Mouse (Mus musculus) heart, postnatal 36 days (tissue): ENCODE results near the gene Nmur1. TPM values are rescaled to one million over a fixed set of nuclear protein-coding genes. Genes with fewer than 3 reads are reported as not detected.

Experiments
- DNase-seq, 2 experiments: peaks; one replicate each; pipeline ENCODE4 v3.0.0; 2021 to 2022
- intact Hi-C: fragments of 180-260 bp; cut with DNase I; formaldehyde crosslinking; loops from one replicate; pipeline ENCODE4 v1.15.1; 2025
- total RNA-seq, 2 experiments: library from RNA; stranded (reverse); gene quantifications; 2 replicates each; pipeline ENCODE4 v1.2.3; 2021

Gene Nmur1
- total RNA-seq, 2 experiments from 2014 or later = not detected

GRCm38 (mm10) chr1:86371997-86372396 lies 54.0 kb downstream of the Nmur1 start:
- intact Hi-C loops = loop anchor here (2.0 kb wide), 2 partner anchors 43 to 57 kb away; no protein-coding TSS in a partner anchor
- DNase-seq = peak; percentile 51 to 64

GRCm38 (mm10) chr1:86368086-86368485 lies 57.9 kb downstream of the Nmur1 start:
- no peak for DNase-seq
- intact Hi-C loops = no loop called here

DNA sequence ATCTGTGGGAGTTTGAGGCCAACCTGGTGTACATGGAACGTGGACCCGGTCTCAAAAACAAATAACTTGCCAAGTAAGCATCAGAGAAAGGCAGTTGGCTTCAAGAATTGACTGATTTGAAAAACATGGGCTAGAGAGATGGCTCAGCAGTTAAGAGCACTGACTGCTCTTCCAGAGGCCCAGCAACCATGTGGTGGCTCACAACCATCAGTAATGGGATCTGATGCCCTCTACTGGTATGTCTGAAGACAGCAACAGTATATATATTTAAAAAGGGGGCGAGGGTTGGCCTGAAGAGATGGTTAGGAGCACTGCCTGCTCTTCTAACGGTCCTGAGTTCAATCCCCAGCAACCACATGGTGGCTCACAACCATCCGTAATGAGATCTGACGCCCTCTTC lies 62.4 kb downstream of the Nmur1 start:
- DNase-seq = no peak
- intact Hi-C loops = loop anchor here (5.0 kb wide), 1 partner anchor 169 kb away; no protein-coding TSS in a partner anchor

DNA sequence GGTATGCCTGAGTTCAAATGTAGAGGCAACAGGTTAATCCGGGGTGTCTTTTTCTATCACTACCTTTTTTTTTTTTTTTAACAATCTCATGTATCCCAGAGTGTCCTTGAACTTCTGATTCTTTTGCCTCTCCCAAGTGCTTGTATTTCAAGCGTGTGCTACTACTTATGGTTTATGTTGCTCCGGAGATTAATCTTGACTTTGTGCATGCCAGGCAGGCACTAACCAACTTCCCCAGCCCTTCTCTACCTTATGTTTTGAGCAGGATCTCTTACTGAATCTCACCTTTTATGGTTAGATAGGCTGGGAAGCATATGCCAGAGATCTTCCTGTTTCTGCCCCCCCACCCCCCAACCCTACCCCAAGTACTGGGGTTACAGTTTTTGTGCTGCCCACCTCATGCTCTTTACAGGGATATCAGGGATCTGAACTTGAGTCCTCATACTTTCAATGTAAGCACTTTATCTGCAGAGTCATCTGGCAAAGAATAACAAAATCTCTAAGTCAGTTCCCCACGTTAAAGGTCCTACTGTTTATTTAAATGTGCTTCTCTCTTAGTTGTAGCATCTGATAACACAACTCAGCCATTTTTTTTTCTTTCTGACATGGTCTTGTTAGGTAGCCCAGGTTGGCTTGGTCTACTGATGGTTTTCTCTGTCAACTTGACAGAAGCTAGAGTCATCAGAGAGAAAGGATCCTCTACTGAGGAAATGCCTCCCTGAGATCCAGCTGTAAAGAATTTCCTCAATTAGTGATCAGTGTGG lies 64.0 kb downstream of the Nmur1 start:
- intact Hi-C loops = loop anchor here (5.0 kb wide), 1 partner anchor 170 kb away; no protein-coding TSS in a partner anchor
- no peak for DNase-seq

- no peak for DNase-seq
- intact Hi-C loops = loop anchor here (5.0 kb wide), 1 partner anchor 172 kb away; no protein-coding TSS in a partner anchor
These were observed 65.6 kb downstream of the Nmur1 start for GRCm38 (mm10) chr1:86360441-86360840.

DNA sequence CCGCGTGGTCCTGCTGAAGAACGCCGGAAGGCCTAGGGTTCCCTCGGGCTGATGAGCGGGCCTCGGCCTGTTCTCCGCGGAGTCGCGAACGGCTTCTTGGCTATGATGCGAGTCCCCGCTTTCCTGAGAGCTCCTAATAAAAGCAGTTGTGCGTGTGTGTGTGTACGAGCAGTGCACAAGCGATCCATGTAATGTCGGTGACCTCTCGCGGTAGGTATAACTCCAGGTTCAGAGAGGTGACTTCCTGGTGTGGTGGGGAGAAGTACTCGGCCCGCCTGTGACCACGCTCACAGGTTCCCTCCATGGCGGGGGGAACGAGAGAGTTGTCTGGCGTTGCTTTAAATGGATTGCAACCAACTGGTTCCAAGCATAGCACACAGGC lies 66.2 kb downstream of the Nmur1 start:
- intact Hi-C loops = loop anchor here (5.0 kb wide), 1 partner anchor 173 kb away; no protein-coding TSS in a partner anchor
- no peak for DNase-seq

- intact Hi-C loops = no loop called here
- DNase-seq = peak; percentile 92 to 94
These were observed 66.9 kb downstream of the Nmur1 start, which contains the start of gene Ncl for GRCm38 (mm10) chr1:86358906-86359797. Gene Ncl (minus strand): TSS chr1:86359400.

GRCm38 (mm10) chr1:86358229-86358905 lies 67.7 kb downstream of the Nmur1 start:
- intact Hi-C loops = no loop called here

DNA sequence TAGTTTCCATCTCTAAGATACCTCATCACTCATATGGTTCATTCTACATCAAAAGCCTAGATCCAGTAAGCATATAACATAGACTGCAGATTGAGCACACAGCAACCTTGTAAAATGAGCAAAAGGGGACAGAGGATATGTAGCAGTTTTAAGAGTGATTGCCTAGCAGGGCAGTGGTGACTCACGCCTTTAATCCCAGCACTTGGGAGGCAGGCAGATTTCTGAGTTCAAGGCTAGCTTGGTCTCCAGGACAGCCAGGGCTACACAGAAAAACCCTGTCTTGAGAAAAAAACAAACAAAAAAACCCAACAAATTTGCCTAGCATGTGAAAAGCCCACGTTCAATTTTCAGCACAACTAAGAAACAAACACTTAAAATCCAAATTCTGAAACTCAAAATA lies 71.8 kb downstream of the Nmur1 start:
- intact Hi-C loops = no loop called here
- no peak for DNase-seq

More at GRCm38 (mm10) chr1:86358229-86358905, 67.7 kb downstream of the Nmur1 start:
- DNase-seq = no peak

GRCm38 (mm10) chr1:86350576-86350975 lies 75.5 kb downstream of the Nmur1 start:
- no peak for DNase-seq
- intact Hi-C loops = no loop called here

DNA sequence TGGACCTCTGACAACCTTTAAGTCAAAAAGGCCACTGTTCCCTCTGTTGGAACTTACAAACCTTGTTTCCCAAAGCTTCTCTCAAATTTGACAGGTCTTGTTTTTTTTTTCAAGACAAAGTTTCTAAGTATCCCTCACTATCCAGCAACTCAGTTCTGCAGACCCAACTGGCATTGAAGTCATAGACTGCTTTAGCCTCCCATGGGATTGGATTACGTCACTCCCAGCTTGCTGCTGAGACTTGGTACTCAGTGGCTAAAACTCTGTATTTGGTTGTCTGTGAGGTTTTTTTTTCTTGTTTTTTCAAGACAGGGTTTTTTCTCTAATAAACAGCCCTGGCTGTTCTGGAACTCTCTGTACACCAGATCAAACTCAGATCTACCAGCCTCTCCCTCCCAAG lies 76.3 kb downstream of the Nmur1 start:
- intact Hi-C loops = no loop called here
- no peak for DNase-seq

DNA sequence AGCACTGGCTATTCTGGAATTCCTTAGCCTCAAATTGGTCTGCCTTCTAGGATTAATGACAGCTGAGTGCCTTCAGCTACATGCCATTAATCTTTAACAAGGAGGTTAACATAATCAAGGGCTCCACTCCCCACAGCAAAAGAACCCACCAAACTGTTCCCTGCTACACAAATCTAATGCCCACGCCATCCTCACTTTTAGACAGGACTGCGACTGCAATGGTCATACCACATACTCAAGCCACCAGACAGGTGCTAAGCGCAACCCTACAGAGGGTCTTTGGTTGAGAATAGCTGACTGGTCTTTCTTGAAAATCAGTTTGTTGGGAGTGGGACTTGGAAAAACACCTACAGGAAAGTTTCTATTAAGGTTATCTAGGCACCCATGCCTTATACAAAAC lies 76.8 kb downstream of the Nmur1 start:
- no peak for DNase-seq

GRCm38 (mm10) chr1:86348801-86349200 lies 77.2 kb downstream of the Nmur1 start:
- no peak for DNase-seq
- intact Hi-C loops = no loop called here

More for the DNA sequence above, 76.8 kb downstream of the Nmur1 start:
- intact Hi-C loops = no loop called here

DNA sequence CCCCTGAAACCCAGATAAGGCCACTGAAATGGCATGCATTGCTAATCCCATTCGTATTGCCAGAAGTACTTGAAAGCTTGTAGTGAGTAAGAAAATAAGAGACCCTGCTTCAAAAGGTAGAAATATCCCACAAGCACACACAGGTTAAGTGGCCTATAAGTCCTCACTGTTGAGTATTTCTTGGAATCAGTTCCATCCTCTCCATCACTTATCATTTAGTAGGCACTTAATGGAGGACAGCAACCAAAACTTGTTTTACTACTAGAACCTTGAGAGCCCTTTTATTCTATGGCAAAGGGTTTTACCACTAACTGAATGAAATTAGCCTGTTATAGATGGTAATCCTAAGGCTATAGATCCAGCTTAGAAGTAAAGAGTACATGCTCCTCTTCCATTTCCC lies 77.9 kb downstream of the Nmur1 start:
- intact Hi-C loops = no loop called here

GRCm38 (mm10) chr1:86347716-86348045 lies 78.3 kb downstream of the Nmur1 start:
- DNase-seq = no peak
- intact Hi-C loops = no loop called here

More for the DNA sequence above, 77.9 kb downstream of the Nmur1 start:
- DNase-seq = no peak

DNA sequence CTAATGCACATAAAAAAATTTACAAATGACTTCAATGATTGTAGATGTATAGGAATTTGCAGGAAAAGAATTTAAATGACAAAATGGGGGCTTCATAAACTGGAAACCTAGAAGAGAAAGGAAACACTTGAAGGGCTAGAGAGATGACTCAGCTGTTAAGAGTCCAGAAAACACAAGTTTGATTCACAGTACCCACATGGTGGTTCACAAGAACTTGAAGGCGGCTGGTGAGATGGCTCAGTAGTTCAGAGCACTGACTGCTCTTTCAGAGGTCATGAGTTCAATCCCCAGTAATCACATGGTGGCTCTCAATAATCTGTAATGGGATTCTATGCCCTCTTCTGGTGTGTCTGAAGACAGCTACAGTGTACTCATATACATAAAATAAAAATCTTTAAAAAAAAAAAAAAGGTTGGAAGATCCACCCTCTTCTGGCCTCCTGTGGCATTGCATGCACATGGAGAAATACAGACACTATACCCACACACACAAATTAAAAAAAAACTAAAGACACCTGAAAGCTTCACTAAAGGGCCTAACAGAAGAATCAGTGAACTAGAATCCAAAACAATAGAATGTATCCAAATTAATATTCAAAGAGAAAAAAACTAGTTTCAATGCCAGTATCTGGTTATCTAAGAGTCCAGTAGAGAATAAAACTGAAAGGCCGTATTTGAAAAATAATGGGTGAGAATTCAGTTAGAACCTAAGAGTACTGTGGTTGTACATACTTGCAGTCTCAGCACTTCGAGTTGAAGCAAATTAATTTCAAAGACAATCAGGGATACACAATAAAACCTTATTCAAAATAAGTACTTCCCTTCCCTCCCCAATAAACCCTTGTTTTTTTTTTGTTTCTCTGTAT lies 78.9 kb downstream of the Nmur1 start:
- no peak for DNase-seq
- intact Hi-C loops = no loop called here

GRCm38 (mm10) chr1:86345956-86346355 lies 80.1 kb downstream of the Nmur1 start:
- intact Hi-C loops = no loop called here
- DNase-seq = no peak

DNA sequence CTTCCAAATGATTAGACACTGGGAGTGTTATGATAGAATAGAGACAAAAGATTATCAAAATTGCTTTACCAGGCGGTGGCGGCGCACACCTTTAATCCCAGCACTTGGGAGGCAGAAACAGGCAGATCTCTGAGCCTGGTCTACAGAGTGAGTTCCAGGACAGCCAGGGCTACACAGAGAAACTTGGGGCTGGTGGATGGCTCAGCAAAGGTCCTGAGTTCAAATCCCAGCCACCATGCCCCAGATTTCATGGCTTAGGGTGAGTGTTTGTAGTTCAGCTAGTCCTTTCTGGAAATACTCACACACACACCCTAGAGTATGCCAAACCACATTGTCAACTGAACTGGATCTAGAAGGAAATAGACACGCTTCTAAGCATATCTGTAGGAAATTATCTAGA lies 81.0 kb downstream of the Nmur1 start:
- DNase-seq = no peak
- intact Hi-C loops = no loop called here

DNA sequence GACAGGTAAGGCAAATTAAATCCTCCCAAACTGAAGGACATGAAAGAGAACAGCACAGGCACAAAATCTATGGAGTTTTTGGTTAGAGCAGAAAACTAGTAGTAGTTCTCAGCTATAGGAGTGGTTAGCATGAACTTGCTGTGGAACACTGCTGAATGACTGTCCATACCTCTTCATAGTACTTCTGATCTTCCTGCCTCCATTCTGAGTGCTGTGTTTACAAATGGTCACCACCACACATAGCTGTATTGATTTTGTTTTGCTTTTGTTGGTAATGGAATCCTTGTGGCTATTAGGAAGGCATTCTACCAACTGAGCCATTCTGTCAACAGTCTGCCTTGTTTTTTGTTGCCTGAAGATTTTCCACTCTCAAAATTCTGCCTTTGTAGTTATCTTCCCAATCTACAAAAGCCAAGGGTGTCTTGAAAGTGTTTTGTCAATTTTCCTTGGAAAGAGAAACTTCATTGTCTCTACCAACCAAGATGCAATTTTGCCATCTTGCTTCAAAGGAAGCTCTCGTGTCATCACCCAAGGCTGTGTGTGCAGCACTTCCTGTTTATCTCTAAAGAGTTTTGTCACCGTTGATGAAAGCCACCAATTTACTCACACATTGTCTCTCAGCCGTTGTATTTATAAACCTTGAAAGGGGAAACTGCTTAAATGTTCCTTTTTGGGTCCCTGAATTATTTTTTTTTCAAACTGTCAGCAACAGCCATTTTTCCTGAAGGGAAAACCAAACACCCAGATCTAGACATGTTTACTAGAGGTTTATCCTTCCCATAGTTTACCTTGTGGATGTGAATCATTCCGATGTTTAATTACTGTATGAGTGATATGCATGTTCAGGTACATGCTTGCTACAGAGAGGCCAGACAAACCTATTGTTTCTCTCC lies 81.8 kb downstream of the Nmur1 start:
- intact Hi-C loops = no loop called here
- DNase-seq = no peak
